Mouse (Mus musculus): ENCODE measurements around the gene Tmem200a. TPM values are rescaled to one million over a fixed set of nuclear protein-coding genes. Genes with fewer than 3 reads are reported as not detected.

The Tmem200a gene
- 15.5 and 20.1 TPM in 2 replicates for polyA plus RNA-seq (2015; fragmentation: Nextera tagmentation; extraction: Ambion mirVana)

GRCm38 (mm10) chr10:26078521-26079142, at the start of gene Tmem200a:
Gene Tmem200a (minus strand): TSS chr10:26079052.
- H3K27ac ChIP-seq (replicated peaks) = peak within 1 kb of the TSS; percentile 77
- ATAC-seq (ENCODE audit: low FRiP score) = peak; percentile 92
- H3K9ac ChIP-seq (replicated peaks) = peak within 1 kb of the TSS; percentile 84
- H3K36me3 ChIP-seq = no peaks in the 10 kb centered on the region
- H3K4me1 ChIP-seq = 0 out of 2 replicates have a peak, but pooled peaks cover 2% of the 10 kb centered on the region
- peak within 1 kb of the TSS; percentile 83 for H3K4me3 ChIP-seq (replicated peaks)
- H3K27me3 ChIP-seq (replicated peaks) = no peaks in the 10 kb centered on the region
- no peaks in the 10 kb centered on the region for H3K9me3 ChIP-seq (replicated peaks)
- peak within 1 kb of the TSS; percentile 81 for H3K4me2 ChIP-seq
- WGBS = under 1% methylated on average over 46 of the region's 46 CpGs

- no peaks in the 10 kb centered on the region for H3K27me3 ChIP-seq (replicated peaks)
- 67% methylated on average over 1 of the region's 1 CpGs for WGBS
- no peak overlapping the region for H3K4me2 ChIP-seq
- no peaks in the 10 kb centered on the region for H3K4me1 ChIP-seq
- no peak overlapping the region for H3K4me3 ChIP-seq (replicated peaks)
- H3K36me3 ChIP-seq = no peaks in the 10 kb centered on the region
- H3K27ac ChIP-seq (replicated peaks) = no peak overlapping the region
- no peaks in the 10 kb centered on the region for H3K9me3 ChIP-seq (replicated peaks)
- no peak overlapping the region for H3K9ac ChIP-seq (replicated peaks)
- 0 out of 2 replicates have a peak, but pooled peaks have one; percentile 14 for ATAC-seq (ENCODE audit: low FRiP score)
Observed at GRCm38 (mm10) chr10:26119822-26120183, 41.0 kb upstream of the Tmem200a start.

- H3K4me2 ChIP-seq = no peak overlapping the region
- no peaks in the 10 kb centered on the region for H3K27me3 ChIP-seq (replicated peaks)
- H3K4me1 ChIP-seq = no peaks in the 10 kb centered on the region
- H3K9me3 ChIP-seq (replicated peaks) = no peaks in the 10 kb centered on the region
- H3K4me3 ChIP-seq (replicated peaks) = no peak overlapping the region
- WGBS = 87% methylated on average over 6 of the region's 6 CpGs
- no peak for ATAC-seq (ENCODE audit: low FRiP score)
- H3K27ac ChIP-seq (replicated peaks) = no peak overlapping the region
- no peak overlapping the region for H3K9ac ChIP-seq (replicated peaks)
- no peaks in the 10 kb centered on the region for H3K36me3 ChIP-seq
Observed at GRCm38 (mm10) chr10:26119067-26119821, 40.4 kb upstream of the Tmem200a start.

- no peak for ATAC-seq (ENCODE audit: low FRiP score)
- Histone ChIP-seq H3K4me2 (no peak overlapping the region), H3K9ac (replicated peaks) (no peak overlapping the region), H3K9me3 (replicated peaks) (no peaks in the 10 kb centered on the region), H3K27me3 (replicated peaks) (no peaks in the 10 kb centered on the region), H3K27ac (replicated peaks) (no peak overlapping the region), H3K36me3 (no peaks in the 10 kb centered on the region), H3K4me1 (no peaks in the 10 kb centered on the region), H3K4me3 (replicated peaks) (no peak overlapping the region)
- WGBS = 73% methylated on average over 4 of the region's 4 CpGs
Observed at GRCm38 (mm10) chr10:26114409-26114808, 35.6 kb upstream of the Tmem200a start.

GRCm38 (mm10) chr10:26103330-26103982, 24.6 kb upstream of the Tmem200a start:
- no peak for ATAC-seq (ENCODE audit: low FRiP score)
- Histone ChIP-seq H3K4me2 (no peak overlapping the region), H3K27me3 (replicated peaks) (no peaks in the 10 kb centered on the region), H3K4me3 (replicated peaks) (no peak overlapping the region), H3K36me3 (no peaks in the 10 kb centered on the region), H3K9ac (replicated peaks) (no peak overlapping the region), H3K9me3 (replicated peaks) (no peaks in the 10 kb centered on the region), H3K4me1 (no peaks in the 10 kb centered on the region), H3K27ac (replicated peaks) (no peak overlapping the region)
- WGBS = 80% methylated on average over 3 of the region's 3 CpGs

- no peaks in the 10 kb centered on the region for H3K9me3 ChIP-seq (replicated peaks)
- no peak overlapping the region for H3K27ac ChIP-seq (replicated peaks)
- no peaks in the 10 kb centered on the region for H3K4me1 ChIP-seq
- no peak overlapping the region for H3K4me3 ChIP-seq (replicated peaks)
- no peaks in the 10 kb centered on the region for H3K27me3 ChIP-seq (replicated peaks)
- no peak overlapping the region for H3K9ac ChIP-seq (replicated peaks)
- H3K4me2 ChIP-seq = no peak overlapping the region
- 68% methylated on average over 4 of the region's 4 CpGs for WGBS
- no peak for ATAC-seq (ENCODE audit: low FRiP score)
- no peaks in the 10 kb centered on the region for H3K36me3 ChIP-seq
Observed at GRCm38 (mm10) chr10:26082081-26082480, 3.2 kb upstream of the Tmem200a start.

GRCm38 (mm10) chr10:26079678-26080077, 826 bp upstream of the Tmem200a start:
- no peaks in the 10 kb centered on the region for H3K27me3 ChIP-seq (replicated peaks)
- no peak overlapping the region for H3K27ac ChIP-seq (replicated peaks)
- H3K4me2 ChIP-seq = no peak overlapping the region
- ATAC-seq (ENCODE audit: low FRiP score) = no peak
- H3K9ac ChIP-seq (replicated peaks) = no peak overlapping the region
- 0 out of 2 replicates have a peak, but pooled peaks cover 2% of the 10 kb centered on the region for H3K4me1 ChIP-seq
- H3K9me3 ChIP-seq (replicated peaks) = no peaks in the 10 kb centered on the region
- no peak overlapping the region for H3K4me3 ChIP-seq (replicated peaks)
- no peaks in the 10 kb centered on the region for H3K36me3 ChIP-seq
- WGBS = 86% methylated on average over 3 of the region's 3 CpGs

- H3K9ac ChIP-seq (replicated peaks) = peak within 1 kb of the TSS; percentile 84
- H3K9me3 ChIP-seq (replicated peaks) = no peaks in the 10 kb centered on the region
- H3K4me3 ChIP-seq (replicated peaks) = peak within 1 kb of the TSS; percentile 83
- H3K36me3 ChIP-seq = no peaks in the 10 kb centered on the region
- peak within 1 kb of the TSS; percentile 81 for H3K4me2 ChIP-seq
- peak; percentile 79 for ATAC-seq (ENCODE audit: low FRiP score)
- no peaks in the 10 kb centered on the region for H3K27me3 ChIP-seq (replicated peaks)
- 1% methylated on average over 47 of the region's 52 CpGs for WGBS
- H3K4me1 ChIP-seq = 0 out of 2 replicates have a peak, but pooled peaks cover 2% of the 10 kb centered on the region
- peak within 1 kb of the TSS; percentile 77 for H3K27ac ChIP-seq (replicated peaks)
Observed at GRCm38 (mm10) chr10:26077671-26078481, 976 bp downstream of the Tmem200a start, which contains the start of gene Gm9767. Gene Gm9767 (plus strand): TSS chr10:26078255.

- Histone ChIP-seq H3K9me3 (replicated peaks) (no peaks in the 10 kb centered on the region), H3K9ac (replicated peaks) (peak overlapping the region; percentile 84; the same call in 1 of the 2 replicates), H3K27ac (replicated peaks) (no peak overlapping the region), H3K4me3 (replicated peaks) (peak overlapping the region; percentile 83), H3K4me1 (0 out of 2 replicates have a peak, but pooled peaks cover 2% of the 10 kb centered on the region), H3K27me3 (replicated peaks) (no peaks in the 10 kb centered on the region), H3K36me3 (no peaks in the 10 kb centered on the region), H3K4me2 (peak overlapping the region; percentile 81)
- 67% methylated on average over 9 of the region's 9 CpGs for WGBS
- ATAC-seq (ENCODE audit: low FRiP score) = no peak
Observed at GRCm38 (mm10) chr10:26076949-26077348, 1.9 kb downstream of the Tmem200a start.

GRCm38 (mm10) chr10:26071986-26072385, 6.9 kb downstream of the Tmem200a start:
- 93% methylated on average over 5 of the region's 5 CpGs for WGBS
- no peak for ATAC-seq (ENCODE audit: low FRiP score)

GRCm38 (mm10) chr10:26063071-26063470, 15.8 kb downstream of the Tmem200a start:
- H3K36me3 ChIP-seq = peaks cover 2% of the 10 kb centered on the region; the same call in 1 of the 2 replicates
- H3K27me3 ChIP-seq (replicated peaks) = no peaks in the 10 kb centered on the region
- H3K9ac ChIP-seq (replicated peaks) = no peak overlapping the region
- H3K9me3 ChIP-seq (replicated peaks) = no peaks in the 10 kb centered on the region
- H3K27ac ChIP-seq (replicated peaks) = no peak overlapping the region
- H3K4me3 ChIP-seq (replicated peaks) = no peak overlapping the region
- H3K4me1 ChIP-seq = no peaks in the 10 kb centered on the region
- WGBS = 96% methylated on average over 4 of the region's 4 CpGs
- ATAC-seq (ENCODE audit: low FRiP score) = no peak
- no peak overlapping the region for H3K4me2 ChIP-seq

More at GRCm38 (mm10) chr10:26071986-26072385, 6.9 kb downstream of the Tmem200a start:
- Histone ChIP-seq H3K36me3 (peaks cover 7% of the 10 kb centered on the region), H3K4me1 (0 out of 2 replicates have a peak, but pooled peaks cover 2% of the 10 kb centered on the region), H3K9me3 (replicated peaks) (no peaks in the 10 kb centered on the region), H3K9ac (replicated peaks) (no peak overlapping the region), H3K4me2 (no peak overlapping the region), H3K4me3 (replicated peaks) (no peak overlapping the region), H3K27me3 (replicated peaks) (no peaks in the 10 kb centered on the region), H3K27ac (replicated peaks) (no peak overlapping the region)

Data from neural tube, embryonic 15.5 days (tissue).